Mouse (Mus musculus) liver, adult 2 months (tissue): ENCODE data around the gene Cxcr5.

ENCODE experiments used
- CTCF ChIP-seq: fragments of 200-500 bp; IDR thresholded peaks from 2 replicates; pipeline ENCODE4 v1.5.1; 2011; ENCODE audit warnings: low read depth, low read length, control low read depth
- POLR2A ChIP-seq: fragments of 200-500 bp; IDR thresholded peaks from 2 replicates; pipeline ENCODE4 v1.6.1; 2011; ENCODE audit warnings: low read length, control low read depth; ENCODE audit not compliant: insufficient read depth; ENCODE audit errors: extremely low read depth

- TF ChIP-seq CTCF (no peak), POLR2A (no peak)
Measured at GRCm38 (mm10) chr9:44573306-44573705, 11.6 kb upstream of the Cxcr5 start.
